Mouse (Mus musculus) 3134 (cell line): ENCODE data around the gene Nfkbiz.
"Not testable (repeated sequence)": the region's sequence is repeated elsewhere in the genome, so short reads cannot be mapped to it uniquely, and the experiment has no call there.

ENCODE experiments used
- DNase-seq: peaks from one replicate; pipeline ENCODE4 v3.0.0-alpha.2; 2011; ENCODE audit warnings: low spot score; ENCODE audit not compliant: insufficient read length; ENCODE audit errors: extremely low read depth

Nfkbiz gene

DNA sequence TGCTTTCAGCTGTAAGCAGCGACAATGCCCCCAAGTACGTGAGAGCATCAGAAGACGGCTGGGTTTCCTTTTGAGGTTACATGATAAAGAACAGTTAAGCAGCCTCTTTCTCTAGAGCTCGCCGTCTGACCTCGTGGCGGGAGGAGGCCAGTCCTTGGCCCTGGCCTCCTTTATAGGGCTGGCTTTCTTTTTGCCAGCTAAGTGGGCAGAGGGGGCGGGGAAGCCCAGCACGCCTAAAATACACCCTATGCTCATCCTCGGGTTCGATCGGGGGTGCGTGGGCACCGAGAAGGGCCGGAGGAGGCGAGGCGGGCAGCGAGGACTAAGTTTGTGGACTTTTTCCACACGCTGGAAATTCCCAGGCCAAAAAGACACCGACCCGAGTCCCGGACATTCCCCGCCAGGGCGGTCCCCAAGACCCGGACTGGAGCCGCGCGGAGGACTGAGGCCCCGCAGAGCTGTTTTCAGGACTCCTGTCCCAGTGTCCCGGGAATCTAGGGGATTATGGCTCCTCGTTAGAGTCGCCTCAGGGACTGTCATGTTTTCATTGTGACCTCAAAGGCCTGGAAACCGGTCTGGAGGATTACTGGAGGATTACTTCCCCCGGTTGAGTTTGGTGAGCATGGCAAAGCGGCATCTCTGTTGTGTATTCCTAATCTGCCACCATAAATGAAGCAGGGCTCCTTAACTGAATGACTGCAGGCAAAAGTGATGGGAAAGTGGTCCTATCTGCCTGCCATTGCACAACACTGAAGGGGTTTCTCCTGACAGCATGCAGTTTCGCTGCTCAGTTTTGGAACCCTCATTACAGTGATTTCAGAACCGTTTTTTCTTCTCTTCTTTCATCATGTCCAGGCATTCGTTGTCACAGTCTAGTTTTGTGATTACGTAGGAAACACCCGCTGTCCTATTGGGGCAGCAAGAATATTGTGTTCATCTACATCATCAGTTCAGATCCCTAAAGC, at the start of gene Nfkbiz:
Gene Nfkbiz (minus strand): TSS at position 390 of the 965 bp plus-strand sequence.
- peak; percentile 92 for DNase-seq

DNA sequence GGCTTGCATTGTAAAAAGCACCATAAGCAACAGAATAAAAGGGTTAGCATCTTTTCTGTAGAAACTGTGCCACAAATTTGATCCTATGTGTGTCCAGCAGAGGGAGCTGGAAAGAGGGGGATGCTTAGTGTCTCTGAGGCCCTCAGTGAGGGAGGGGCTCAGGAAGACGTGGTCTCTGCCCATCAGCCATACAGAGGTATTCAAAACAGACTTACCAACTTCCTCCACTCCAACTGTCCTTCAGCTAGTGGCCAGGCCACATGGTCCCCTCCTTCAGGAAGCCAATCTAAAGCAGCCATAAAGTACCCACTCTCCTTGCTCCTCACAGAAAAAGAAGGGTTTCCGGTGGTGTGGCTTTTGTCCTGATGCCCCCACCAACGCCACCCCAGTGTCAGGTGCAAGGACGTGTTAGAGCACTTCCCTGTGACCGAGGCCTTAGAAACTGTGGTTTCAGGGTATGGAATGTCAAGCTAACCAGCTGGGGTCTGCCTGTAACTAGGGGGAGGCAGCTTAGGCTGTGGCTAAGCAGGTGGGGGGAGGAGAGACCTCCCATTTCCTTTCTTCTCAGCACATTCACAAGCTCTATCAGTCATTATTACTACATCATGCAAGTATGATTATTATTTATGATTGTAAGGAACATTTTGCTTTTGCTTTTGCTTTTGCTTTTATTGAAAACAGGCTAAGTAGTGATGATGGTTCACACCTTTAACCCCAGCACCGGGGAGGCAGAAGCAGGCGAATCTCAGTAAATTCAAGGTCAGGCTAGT, 49.3 kb upstream of the Nfkbiz start:
- DNase-seq, result no peak

DNA sequence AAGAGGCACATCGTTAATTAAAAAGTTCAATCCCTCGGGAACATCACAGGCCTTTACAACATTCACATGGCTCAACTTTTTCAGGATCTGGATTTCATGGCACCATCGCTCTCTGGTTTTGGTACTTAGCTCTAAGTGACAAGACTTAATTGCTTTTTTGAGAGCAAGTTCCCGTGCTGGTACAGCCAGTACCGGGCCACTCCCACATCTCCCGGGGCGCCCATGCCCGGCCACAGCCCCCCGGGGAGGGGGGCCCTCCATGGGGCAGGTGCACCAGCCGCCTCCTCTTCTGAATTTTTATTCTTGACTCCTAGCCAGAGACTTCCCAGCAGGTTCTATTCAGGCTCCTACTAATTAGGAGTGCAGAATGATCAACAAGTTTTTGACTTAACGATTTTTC, 45.5 kb upstream of the Nfkbiz start:
- DNase-seq, result no peak

DNA sequence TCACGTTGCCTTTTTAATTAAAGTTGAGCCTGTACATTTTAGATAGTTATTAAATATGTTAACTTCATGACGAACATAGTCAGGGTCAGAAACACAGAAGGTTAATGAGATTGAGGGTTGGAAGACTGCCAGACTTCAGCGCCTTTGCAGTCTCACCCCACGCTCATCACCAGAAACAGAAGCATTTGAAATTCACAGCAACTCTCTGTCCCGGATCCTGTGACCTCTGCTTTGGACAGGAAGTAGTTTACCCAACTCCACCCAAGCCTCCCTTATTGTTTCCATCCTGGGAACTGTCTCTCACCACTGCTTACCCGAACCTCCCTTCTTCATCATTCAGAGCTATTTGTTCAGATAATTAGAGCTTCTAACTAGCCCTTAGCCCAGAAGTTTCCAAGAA, 37.3 kb upstream of the Nfkbiz start:
- no peak for DNase-seq

DNA sequence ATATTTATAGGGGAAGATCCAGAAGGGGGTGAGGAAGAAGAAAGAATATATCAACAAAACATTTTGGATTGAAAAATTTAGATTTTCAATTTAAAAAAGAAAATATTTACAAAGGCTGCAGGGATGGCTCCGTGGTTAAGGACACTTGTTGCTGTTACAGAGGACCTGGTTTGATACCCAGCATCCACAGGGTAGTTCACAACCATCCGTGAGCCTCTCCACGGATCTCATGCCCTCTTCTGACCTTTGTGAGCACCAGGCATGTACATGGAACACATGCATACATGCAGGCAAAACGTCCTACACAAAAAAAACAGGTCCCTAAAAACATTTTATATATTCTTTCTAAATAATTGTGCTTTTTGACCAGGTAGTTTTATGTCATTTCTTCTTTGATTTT, 25.1 kb upstream of the Nfkbiz start:
- no peak for DNase-seq

DNA sequence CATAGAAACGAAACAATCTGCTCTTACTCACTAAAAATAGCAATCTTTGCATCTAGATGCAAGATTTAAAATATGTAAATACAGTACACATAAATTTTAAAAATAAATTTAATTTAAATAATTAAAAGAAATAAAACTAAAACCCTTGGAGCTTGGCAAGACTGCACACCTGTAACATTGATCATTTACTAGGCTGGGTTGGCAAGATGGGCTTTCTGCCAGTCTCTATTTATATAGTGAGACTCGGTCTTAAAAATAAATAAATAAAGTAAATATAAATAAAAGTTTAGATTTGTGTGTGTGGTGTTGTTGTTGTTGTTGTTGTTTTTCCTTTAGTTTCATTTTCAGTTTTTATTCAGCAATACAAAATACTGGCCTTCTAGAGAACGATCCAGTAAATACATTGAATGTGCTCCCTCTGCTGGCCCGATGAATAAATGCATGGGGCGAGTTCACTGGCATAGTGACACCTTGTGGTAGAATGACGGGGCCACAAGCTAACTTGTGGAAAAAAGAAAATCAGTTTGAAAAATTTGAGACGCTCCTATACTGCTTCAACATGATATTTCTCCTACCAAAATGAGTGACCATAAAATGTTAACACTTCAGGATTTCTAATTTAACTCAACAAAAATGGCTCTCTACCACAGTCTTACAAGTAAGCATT, 24.6 kb upstream of the Nfkbiz start:
- peak; percentile 40 for DNase-seq

DNA sequence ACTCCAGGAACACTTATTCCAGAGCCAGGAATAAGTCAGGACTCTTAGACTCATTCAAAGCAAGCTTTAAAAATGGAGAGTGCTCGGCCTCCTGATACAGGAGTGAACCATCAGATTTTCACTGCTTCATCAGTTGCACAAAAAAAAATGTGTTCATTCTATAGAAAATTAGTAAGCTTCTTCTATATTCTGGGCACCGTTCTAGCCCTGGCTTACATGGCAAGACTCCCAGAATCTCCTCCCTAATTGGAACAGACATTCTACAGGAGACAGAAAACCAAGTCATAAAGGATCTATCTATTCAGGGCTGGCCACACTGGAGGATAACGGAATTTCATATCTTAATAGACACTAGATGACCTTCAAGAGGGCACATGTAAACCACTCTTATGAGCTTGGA, 22.4 kb upstream of the Nfkbiz start:
- no peak for DNase-seq

DNA sequence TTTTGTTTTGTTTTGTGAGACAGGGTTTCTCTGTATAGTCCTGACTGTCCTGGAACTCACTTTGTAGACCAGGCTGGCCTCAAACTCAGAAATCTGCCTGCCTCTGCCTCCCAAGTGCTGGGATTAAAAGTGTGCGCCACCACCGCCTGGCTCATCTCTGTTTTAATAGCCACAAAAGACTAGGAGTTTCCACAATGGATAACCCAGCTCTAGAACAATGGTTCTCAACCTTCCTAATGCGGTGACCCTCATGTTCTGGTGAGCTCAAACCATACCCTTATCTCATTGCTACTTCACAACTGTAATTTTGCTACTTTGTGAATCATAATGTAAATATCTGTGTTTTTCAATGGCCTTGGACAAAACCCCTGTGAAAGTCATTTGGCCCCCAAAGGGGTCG, 20.7 kb upstream of the Nfkbiz start:
- not testable (repeated sequence) for DNase-seq

DNA sequence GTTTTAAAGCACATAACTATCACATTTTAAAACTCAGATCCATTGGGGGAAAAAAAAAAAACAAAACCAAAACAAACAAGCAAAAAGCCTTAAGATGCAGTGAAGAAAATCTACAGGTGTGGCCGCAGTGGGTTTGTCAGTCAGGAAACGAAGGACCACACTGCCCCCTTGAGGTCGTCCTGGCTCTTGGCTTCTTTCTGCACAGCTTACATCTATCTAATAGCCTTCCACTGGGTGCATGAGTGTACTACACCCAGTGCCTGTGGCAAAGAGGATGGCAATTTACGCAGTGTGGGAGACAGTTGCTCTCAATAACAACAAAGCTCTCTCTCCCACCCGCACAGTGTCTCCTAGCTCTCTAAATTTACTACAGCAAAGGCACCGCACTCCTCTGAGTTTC, 19.8 kb upstream of the Nfkbiz start:
- DNase-seq, result peak; percentile 26

DNA sequence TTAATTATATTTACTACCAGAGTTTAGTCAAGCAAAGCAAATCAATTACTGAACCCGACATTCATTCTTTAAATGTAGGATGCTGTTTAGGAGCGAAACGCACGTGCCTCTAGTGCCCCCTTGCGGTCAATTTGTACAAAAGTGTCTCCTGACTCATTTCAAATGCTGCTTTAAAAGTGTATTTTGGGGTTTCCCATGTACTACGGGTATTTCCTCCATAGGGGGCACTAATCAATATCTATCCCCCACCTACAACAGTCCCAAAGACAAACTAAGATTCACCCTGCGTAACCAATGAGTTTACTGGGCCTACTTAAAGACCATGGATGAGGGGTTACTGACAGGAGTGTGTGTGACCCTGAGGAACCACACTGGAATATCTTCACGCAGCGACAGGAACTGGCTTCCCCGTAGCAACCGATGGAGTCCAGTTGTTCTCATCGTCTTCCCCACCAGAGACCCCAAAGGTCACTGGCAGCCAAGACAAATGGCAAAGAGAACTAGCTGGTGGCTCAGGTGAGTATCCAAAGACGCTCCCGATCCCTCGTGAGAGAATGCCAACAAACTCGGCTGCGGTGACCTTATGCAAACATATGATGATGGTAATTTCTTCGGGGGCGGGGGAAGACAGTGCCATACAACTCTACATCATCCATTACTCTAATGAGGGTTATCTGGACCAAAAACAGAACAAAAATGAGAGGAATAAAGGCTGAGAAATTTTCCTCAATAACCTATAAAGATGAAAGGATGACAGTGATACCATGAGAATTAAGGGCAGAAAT, 14.4 kb upstream of the Nfkbiz start:
- no peak for DNase-seq

DNA sequence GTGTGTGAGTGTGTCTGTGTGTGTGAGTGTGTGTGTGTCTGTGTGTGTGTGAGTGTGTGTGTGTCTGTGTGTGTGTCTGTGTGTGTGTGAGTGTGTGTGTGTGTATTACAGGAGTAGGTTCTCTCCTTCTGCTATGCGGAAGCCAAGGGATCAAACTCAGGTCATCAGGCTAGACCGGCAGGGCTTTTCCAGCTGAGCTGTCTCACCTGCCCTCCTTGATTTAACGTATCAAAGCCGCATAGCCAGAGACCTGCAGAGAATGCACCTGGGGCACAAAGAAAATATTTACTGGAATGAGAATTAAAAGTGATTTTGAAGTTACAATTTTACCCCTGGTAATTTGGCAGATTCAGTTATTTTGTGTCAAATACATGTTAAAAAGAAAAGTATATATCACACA, 13.8 kb upstream of the Nfkbiz start:
- DNase-seq, result no peak

DNA sequence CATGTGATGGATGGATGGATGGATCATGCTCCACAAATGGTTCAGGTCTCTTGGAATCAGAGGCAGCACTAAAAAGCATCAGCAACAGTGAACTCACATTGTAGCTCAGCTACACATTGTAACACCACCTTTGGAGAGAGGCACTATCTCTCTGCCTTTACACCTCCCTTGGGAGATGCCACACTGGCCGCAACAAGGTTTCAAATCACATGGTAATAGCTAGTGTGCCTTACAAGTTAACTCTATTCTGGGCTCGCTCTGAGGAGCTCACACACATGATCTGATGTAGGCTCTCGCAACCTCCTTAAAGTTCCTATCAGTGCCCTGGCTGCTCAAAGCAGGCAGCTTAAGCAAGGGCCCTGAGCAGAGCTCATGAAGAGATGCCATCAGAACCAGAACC, 11.8 kb upstream of the Nfkbiz start:
- DNase-seq, result no peak

DNA sequence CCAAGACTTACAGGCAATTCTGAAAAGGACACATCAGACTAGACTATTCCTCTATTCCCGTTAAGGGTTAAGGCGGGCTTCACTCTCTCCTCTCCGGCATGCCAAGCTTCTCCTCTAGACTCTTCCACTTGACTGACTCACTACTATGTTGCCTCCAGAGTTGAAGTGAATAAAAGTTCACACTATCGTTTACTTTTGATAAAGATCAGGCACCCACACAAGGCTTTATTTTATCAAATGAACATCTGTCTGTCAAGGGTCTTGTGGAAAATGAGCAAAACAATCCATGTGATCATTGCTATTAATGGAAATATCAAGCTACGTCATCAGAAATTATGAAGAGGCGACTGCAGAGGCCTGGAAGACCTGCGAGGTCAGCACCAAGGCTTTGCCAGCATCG, 9.0 kb upstream of the Nfkbiz start:
- no peak for DNase-seq

DNA sequence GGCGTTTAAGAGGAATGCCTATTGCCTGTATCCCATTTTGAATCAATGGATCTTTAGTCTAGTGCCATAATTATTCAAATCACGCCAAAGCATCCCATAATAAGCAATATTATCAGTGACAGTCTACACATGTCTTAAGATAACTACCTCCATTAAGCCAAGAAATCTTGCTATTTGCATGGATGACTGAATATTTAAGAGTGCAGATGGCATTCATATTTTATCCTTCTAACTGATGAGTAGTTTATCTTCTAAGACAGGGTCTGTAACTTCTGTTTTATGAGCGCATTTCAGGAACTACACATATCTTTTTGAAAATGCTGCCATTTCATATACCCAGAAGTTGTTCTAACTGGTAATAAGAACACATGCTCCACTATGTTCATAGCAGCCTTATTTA, 6.1 kb upstream of the Nfkbiz start:
- no peak for DNase-seq

DNA sequence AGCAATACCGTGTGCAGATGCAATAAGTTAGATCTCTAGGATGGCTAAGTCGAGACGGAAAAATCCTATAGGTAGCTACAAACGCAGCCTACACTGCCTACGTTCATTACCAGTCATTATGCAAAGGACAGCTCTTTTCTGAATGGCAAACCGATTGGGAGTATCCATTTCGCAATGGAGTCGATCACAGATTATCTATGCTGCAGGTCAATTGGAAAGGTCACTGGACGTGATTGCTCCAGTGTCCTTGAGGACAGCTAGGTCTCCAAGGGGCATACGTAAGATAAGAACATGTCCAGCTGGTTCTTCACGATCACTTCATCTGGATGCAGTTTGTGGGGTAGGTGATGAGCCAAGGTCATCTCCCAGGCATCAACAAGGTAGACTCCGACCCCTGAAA, 5.2 kb upstream of the Nfkbiz start:
- DNase-seq, result no peak

DNA sequence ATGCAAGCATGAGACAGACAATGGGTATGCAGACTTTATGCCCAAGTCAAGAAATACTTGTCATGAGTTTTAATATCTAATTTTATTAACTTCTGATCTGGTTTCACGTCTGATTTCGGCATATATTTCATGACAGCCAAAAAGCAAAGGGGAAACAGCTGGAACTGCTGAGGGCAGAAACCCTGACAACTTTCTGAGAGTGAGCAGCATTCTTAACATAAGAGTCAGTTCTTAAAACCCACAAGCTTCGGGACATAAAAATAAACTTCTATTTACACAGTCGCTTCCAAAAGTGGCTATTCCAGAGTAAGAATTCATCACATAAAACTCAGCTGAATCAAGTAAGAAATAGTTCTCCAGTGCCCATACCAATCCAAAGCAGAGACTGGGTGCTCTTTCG, 4.4 kb upstream of the Nfkbiz start:
- DNase-seq, result no peak

DNA sequence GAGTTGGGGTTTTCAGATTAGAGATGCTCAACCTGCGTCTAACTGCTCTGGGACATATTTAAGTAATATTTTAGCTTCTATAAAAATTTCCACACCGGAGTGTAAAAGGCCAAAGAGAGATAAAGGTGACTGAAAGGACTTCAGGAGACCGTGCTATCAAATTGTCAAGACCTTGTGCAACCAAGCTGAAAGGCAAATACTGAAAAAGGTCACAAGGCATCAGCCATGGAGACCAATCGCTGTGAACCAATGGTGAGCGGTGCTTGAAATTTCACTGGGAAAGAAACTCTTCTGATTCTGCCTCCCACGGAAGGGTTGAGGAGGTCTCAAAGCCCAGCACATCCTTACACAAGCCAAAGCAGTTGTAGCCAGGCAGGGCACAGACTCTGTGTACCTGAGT, 2.8 kb upstream of the Nfkbiz start:
- DNase-seq, result no peak

DNA sequence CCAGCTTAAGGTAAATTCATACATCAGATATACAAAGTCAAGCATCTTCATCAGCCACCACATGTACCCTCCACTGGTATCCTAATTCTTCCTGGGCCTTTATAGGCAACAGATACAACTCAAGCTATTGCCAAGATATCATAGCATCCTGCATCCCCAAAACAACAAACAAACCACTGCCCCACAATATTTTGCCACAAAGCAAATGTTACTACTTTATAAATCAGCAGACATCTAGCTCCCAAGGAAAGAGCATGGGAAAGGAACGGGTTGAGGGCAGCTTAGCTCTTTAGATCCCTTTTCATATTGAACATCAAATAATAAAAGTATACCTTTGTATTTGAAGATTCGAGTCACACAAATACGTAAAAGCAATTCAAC, 580 bp downstream of the Nfkbiz start:
- DNase-seq, result no peak

DNA sequence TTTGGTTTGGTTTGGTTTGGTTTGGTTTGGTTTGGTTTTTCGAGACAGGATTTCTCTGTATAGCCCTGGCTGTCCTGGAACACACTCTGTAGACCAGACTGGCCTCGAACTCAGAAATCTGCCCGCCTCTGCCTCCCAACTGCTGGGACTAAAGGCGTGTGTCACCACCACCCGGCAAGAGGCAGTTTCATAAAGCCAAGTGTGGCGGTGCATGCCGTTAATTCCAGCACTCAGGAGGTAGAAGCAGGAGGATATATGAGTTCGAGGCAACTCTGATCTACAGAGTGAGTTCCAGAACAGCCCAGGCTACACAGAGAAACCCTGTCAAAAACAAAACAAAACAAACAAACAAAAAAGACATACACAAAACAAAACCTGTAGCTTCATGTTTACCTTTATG, 1.0 kb downstream of the Nfkbiz start:
- DNase-seq, result peak; percentile 27

DNA sequence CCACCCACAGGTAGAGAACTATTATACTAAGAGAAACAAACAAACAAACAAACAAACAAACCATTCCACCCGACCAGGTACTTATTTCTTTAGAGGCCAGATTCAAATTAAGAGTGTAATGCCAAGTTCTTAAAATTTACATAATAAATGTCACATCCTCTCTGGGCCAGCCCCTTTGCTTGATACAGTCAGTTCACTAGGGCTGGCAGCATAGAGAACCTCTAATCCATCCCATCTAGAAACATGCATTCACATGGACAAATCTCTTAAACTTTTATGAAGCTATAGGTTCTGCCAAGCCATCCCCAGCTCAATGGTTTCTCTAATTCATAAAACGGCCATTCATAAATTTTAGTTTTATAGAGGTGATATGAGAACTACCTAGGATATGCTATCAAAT, 1.5 kb downstream of the Nfkbiz start:
- DNase-seq, result no peak

DNA sequence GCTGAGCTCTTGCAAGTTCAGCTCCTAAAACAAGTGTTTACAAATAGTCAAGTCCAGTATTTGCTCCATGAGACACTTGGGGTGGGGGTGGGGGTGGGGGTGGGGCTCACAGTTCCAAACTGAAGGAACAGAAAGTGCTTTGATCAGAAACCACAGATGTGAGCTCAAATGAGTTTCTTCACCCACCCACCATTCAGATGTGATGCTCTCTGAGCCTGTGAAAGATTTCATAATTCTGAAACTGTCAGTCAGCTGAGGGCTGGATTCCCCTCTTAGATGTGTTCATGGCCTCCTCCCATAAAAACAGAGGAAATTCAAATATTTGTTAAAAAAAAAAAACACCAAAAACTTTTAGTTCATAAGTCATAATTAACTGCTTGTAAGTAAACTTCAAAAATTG, 2.9 kb downstream of the Nfkbiz start:
- no peak for DNase-seq
